Mouse (Mus musculus) G1E (cell line): ENCODE results near the gene Surf4.

Experiments used
- CTCF ChIP-seq: IDR thresholded peaks from 2 replicates; pipeline ENCODE4 v1.5.1; 2012; ENCODE audit warnings: low read depth, low read length, inconsistent platforms, mixed read lengths
- GATA1 ChIP-seq: IDR thresholded peaks from 2 replicates; pipeline ENCODE4 v1.6.1; 2012; ENCODE audit warnings: borderline replicate concordance, low read length, inconsistent platforms, mixed read lengths
- GATA2 ChIP-seq: IDR thresholded peaks from 2 replicates; pipeline ENCODE4 v1.6.1; 2012; ENCODE audit warnings: low read depth, low read length, inconsistent platforms, borderline replicate concordance
- POLR2AphosphoS5 ChIP-seq: IDR thresholded peaks from 2 replicates; pipeline ENCODE4 v1.6.1; 2012; ENCODE audit warnings: low read depth, low read length, inconsistent platforms; ENCODE audit not compliant: insufficient replicate concordance
- TAL1 ChIP-seq: conservative IDR thresholded peaks from 2 replicates; pipeline ENCODE4 v1.6.1; 2012; ENCODE audit warnings: low read depth, low read length, inconsistent platforms, mixed read lengths

- no peak for TF ChIP-seq CTCF
- TF ChIP-seq GATA1, result no peak
- TF ChIP-seq TAL1, result no peak
- TF ChIP-seq GATA2, result no peak
- TF ChIP-seq POLR2AphosphoS5, result no peak; the same call in 1 of the 2 replicates
These were observed 21.4 kb downstream of the Surf4 start for GRCm38 (mm10) chr2:26912253-26912770.
